Mouse (Mus musculus) hematopoietic stem cell, adult 5-6 weeks (primary cell): ENCODE data around the gene Nfkbia. TPM values are rescaled to one million over a fixed set of nuclear protein-coding genes. Genes with fewer than 3 reads are reported as not detected.

ENCODE experiments used
- ATAC-seq, 2 experiments: fragments of 125-278 bp in 1 of 2; replicated peaks in 1 of 2; 2 replicates each; pipeline ENCODE4 v1.8.0; 2016 to 2017; ENCODE audit warnings: inconsistent platforms in 2 of 2, mild to moderate bottlenecking in 2 of 2, moderate number of reproducible peaks in 2 of 2, low read depth in 1 of 2, moderate TSS enrichment in 1 of 2; ENCODE audit not compliant: low FRiP score in 2 of 2, poor library complexity in 2 of 2, severe bottlenecking in 2 of 2, insufficient read depth in 1 of 2, low TSS enrichment in 1 of 2
- total RNA-seq: library from RNA; stranded (forward); fragments of 172-1452, 232-1000 nt; gene quantifications from 2 replicates; pipeline ENCODE4 v1.2.3, GENCODE M21; 2017

Nfkbia gene
- total RNA-seq, 1 experiment from 2014 or later: 133 TPM

- ATAC-seq: no peak
Observed at GRCm38 (mm10) chr12:55493381-55493780, 934 bp upstream of the Nfkbia start.

GRCm38 (mm10) chr12:55492941-55493340 is 494 bp upstream of the Nfkbia start:
- no peak for ATAC-seq

GRCm38 (mm10) chr12:55491516-55492183 is 797 bp downstream of the Nfkbia start:
- ATAC-seq: peak; percentile 23 to 24

- no peak for ATAC-seq
Observed at GRCm38 (mm10) chr12:55490722-55491449, 1.6 kb downstream of the Nfkbia start.

- no peak for ATAC-seq
Observed at GRCm38 (mm10) chr12:55489986-55490721, 2.3 kb downstream of the Nfkbia start.

- peak; percentile 41 to 51 for ATAC-seq
Observed at GRCm38 (mm10) chr12:55488661-55489447, 3.6 kb downstream of the Nfkbia start.

GRCm38 (mm10) chr12:55487843-55488660 is 4.4 kb downstream of the Nfkbia start:
- ATAC-seq: no peak

GRCm38 (mm10) chr12:55486923-55487674 is 5.3 kb downstream of the Nfkbia start:
- ATAC-seq: no peak

GRCm38 (mm10) chr12:55484800-55485199 is 7.6 kb downstream of the Nfkbia start:
- no peak for ATAC-seq

GRCm38 (mm10) chr12:55484079-55484774 is 8.2 kb downstream of the Nfkbia start:
- ATAC-seq: no peak

GRCm38 (mm10) chr12:55483591-55483990 is 8.9 kb downstream of the Nfkbia start:
- no peak for ATAC-seq

GRCm38 (mm10) chr12:55482732-55483131 is 9.7 kb downstream of the Nfkbia start:
- ATAC-seq: no peak

GRCm38 (mm10) chr12:55481739-55482138 is 10.7 kb downstream of the Nfkbia start:
- ATAC-seq: no peak

- ATAC-seq: no peak
Observed at GRCm38 (mm10) chr12:55480471-55481153, 11.8 kb downstream of the Nfkbia start.

GRCm38 (mm10) chr12:55478901-55479300 is 13.5 kb downstream of the Nfkbia start:
- ATAC-seq: no peak
